Mouse (Mus musculus) frontal cortex, postnatal 10 days (tissue): ENCODE results near the gene Rpgrip1l.

Experiments used
- DNase-seq, 2 experiments: peaks; one replicate each; pipeline ENCODE4 v3.0.0; 2022; ENCODE audit warnings: low spot score in 2 of 2, mixed read lengths in 1 of 2

Rpgrip1l gene

GRCm38 (mm10) chr8:91312835-91313832 lies at the start of gene Rpgrip1l, which contains the start of gene Fto:
Gene Rpgrip1l (minus strand): TSS chr8:91313262.
Gene Fto (plus strand): TSS chr8:91313525.
- DNase-seq: peak; percentile 97

GRCm38 (mm10) chr8:91360644-91361357 lies 47.7 kb upstream of the Rpgrip1l start:
- no peak for DNase-seq

- DNase-seq: no peak
Observed at GRCm38 (mm10) chr8:91359511-91359910, 46.4 kb upstream of the Rpgrip1l start.

- DNase-seq: no peak
Observed at GRCm38 (mm10) chr8:91358016-91358415, 45.0 kb upstream of the Rpgrip1l start.

GRCm38 (mm10) chr8:91357493-91358014 lies 44.5 kb upstream of the Rpgrip1l start:
- DNase-seq: no peak

- DNase-seq: no peak
Observed at GRCm38 (mm10) chr8:91355956-91356699, 43.1 kb upstream of the Rpgrip1l start.

GRCm38 (mm10) chr8:91355301-91355905 lies 42.3 kb upstream of the Rpgrip1l start:
- DNase-seq: no peak

GRCm38 (mm10) chr8:91353907-91354306 lies 40.8 kb upstream of the Rpgrip1l start:
- DNase-seq: no peak

- DNase-seq: no peak
Observed at GRCm38 (mm10) chr8:91353062-91353461, 40.0 kb upstream of the Rpgrip1l start.

- no peak for DNase-seq
Observed at GRCm38 (mm10) chr8:91352598-91352997, 39.5 kb upstream of the Rpgrip1l start.

- no peak for DNase-seq
Observed at GRCm38 (mm10) chr8:91350628-91351027, 37.6 kb upstream of the Rpgrip1l start.

GRCm38 (mm10) chr8:91349816-91350215 lies 36.8 kb upstream of the Rpgrip1l start:
- no peak for DNase-seq

- DNase-seq: no peak
Observed at GRCm38 (mm10) chr8:91347595-91347994, 34.5 kb upstream of the Rpgrip1l start.

- no peak for DNase-seq
Observed at GRCm38 (mm10) chr8:91347146-91347545, 34.1 kb upstream of the Rpgrip1l start.

- no peak for DNase-seq
Observed at GRCm38 (mm10) chr8:91344659-91345058, 31.6 kb upstream of the Rpgrip1l start.

GRCm38 (mm10) chr8:91342798-91343197 lies 29.7 kb upstream of the Rpgrip1l start:
- DNase-seq: no peak

GRCm38 (mm10) chr8:91342196-91342595 lies 29.1 kb upstream of the Rpgrip1l start:
- DNase-seq: no peak

GRCm38 (mm10) chr8:91340746-91341145 lies 27.7 kb upstream of the Rpgrip1l start:
- DNase-seq: no peak

- DNase-seq: no peak
Observed at GRCm38 (mm10) chr8:91339651-91340050, 26.6 kb upstream of the Rpgrip1l start.

GRCm38 (mm10) chr8:91338389-91339154 lies 25.5 kb upstream of the Rpgrip1l start:
- DNase-seq: no peak
